In the genomic region with DNA sequence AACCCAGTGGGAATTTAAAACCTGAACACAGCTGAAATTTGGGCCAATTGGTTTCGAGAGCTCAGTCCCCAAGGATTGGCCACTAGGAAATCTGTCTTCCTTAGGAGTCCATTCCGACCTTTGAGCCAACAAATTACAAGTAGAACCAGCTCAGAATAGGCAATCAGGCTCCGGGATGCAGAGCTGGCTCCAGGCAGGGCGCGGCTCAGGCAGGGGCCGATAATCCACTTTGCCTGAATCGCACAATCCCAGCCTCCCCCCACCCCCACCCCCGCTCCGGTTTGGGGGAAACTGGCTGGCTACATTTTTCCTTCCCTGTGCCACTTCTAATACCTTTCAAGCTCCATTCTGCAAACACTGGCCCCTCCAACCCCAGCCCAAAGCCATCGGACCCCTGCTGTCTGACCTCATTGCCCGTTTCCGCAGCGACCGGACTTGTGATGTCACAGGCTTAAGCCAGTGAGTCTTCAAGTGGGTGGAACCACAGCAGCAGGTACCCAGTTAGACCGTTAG, we compare ENCODE assay signal across 8 mouse cellular contexts.
DNase-seq lines count a peak whose midpoint lies in the region; ATAC-seq and TF ChIP-seq lines count a peak whose summit lies in the region.

No protein-coding gene starts in this region.

- WGBS in forebrain, postnatal 0 days = 8% methylated on average over 15 of the region's 15 CpGs
- WGBS in liver, postnatal 0 days (ENCODE audit: insufficient replicate concordance) = 11% methylated on average over 15 of the region's 15 CpGs

- no peak overlapping the region for H3K9ac ChIP-seq in ES-E14 (ENCODE audit: insufficient read depth, low read depth, low read length, poor library complexity, severe bottlenecking)
- peak overlapping the region; percentile 31; the same call in 1 of the 2 replicates for H3K9ac ChIP-seq in forebrain, postnatal 0 days
- no peak overlapping the region for H3K9ac ChIP-seq in liver, postnatal 0 days (replicated peaks)

- in situ Hi-C loops in ES-E14 (cut with MboI; ENCODE audit: low sequenced_read_pairs in 2 of 2, unreplicated experiment in 2 of 2) = loop anchor here in 1 of 2 experiments (25.0 kb wide), 1 partner anchor 420 kb away; no protein-coding TSS in a partner anchor

- no peak for TF ChIP-seq EP300 in liver, postnatal 0 days (IDR thresholded peaks at IDR 0.05; ENCODE audit: low read depth)

- no peaks in the 10 kb centered on the region for H3K9me3 ChIP-seq in ES-E14 (ENCODE audit: control insufficient read depth, insufficient read depth, low read depth, low read length)
- H3K9me3 ChIP-seq in forebrain, postnatal 0 days (ENCODE audit: low read length) = no peaks in the 10 kb centered on the region
- no peaks in the 10 kb centered on the region; the same call in 1 of the 2 replicates for H3K9me3 ChIP-seq in liver, postnatal 0 days (ENCODE audit: low read length)

- H3K36me3 ChIP-seq in ES-E14 (ENCODE audit: control insufficient read depth, insufficient read depth, low read length, poor library complexity, severe bottlenecking) = no peaks in the 10 kb centered on the region
- H3K36me3 ChIP-seq in forebrain, postnatal 0 days (ENCODE audit: insufficient read depth) = no peaks in the 10 kb centered on the region
- H3K36me3 ChIP-seq in liver, postnatal 0 days (replicated peaks; ENCODE audit: insufficient read depth, low read length) = no peaks in the 10 kb centered on the region

- TF ChIP-seq CTCF in forebrain, postnatal 0 days (IDR thresholded peaks at IDR 0.05; ENCODE audit: low read depth) = no peak
- no peak for TF ChIP-seq CTCF in liver, postnatal 0 days (IDR thresholded peaks at IDR 0.05; ENCODE audit: low read depth)
- no peak for TF ChIP-seq CTCF in layer of hippocampus, adult 2 months (conservative IDR thresholded peaks at IDR 0.05)

- H3K4me1 ChIP-seq in ES-E14 (ENCODE audit: control insufficient read depth in 2 of 2, insufficient read depth in 2 of 2, low read length in 2 of 2, poor library complexity in 1 of 2) = peaks cover 0 to 2% of the 10 kb centered on the region in 2 experiments; a peak in 1 of 4 replicates
- peaks cover 16% of the 10 kb centered on the region for H3K4me1 ChIP-seq in forebrain, postnatal 0 days (ENCODE audit: insufficient read depth)
- no peaks in the 10 kb centered on the region; the same call in 1 of the 2 replicates for H3K4me1 ChIP-seq in liver, postnatal 0 days (ENCODE audit: insufficient read depth)

- H3K27ac ChIP-seq in ES-E14 (ENCODE audit: insufficient read depth, low read depth, low read length, poor library complexity, severe bottlenecking) = no peak overlapping the region
- H3K27ac ChIP-seq in forebrain, postnatal 0 days (ENCODE audit: low read depth, low read length) = no peak overlapping the region
- H3K27ac ChIP-seq in liver, postnatal 0 days (ENCODE audit: low read depth) = no peak overlapping the region
- no peak overlapping the region for H3K27ac ChIP-seq in layer of hippocampus, adult 2 months

- ATAC-seq in forebrain, postnatal 0 days = 0 out of 2 replicates have a peak, but pooled peaks have one; percentile 32
- no peak for ATAC-seq in liver, postnatal 0 days

- DNase-seq in cerebellum, postnatal 10 days = peak; percentile 46 to 47
- DNase-seq in cerebellum, adult 11 months = no peak
- DNase-seq in ES-E14 (ENCODE audit: low read depth, low spot score) = peak; percentile 38
- no peak for DNase-seq in forebrain, postnatal 0 days
- DNase-seq in liver, postnatal 0 days = no peak
- no peak for DNase-seq in layer of hippocampus, adult 2 months (ENCODE audit: low spot score in 2 of 2)
- no peak for DNase-seq in thymus, postnatal 14 days
- no peak for DNase-seq in adipocyte (ENCODE audit: low spot score)

- H3K27me3 ChIP-seq in forebrain, postnatal 0 days (ENCODE audit: insufficient read depth, low read length) = no peaks in the 10 kb centered on the region
- H3K27me3 ChIP-seq in liver, postnatal 0 days (ENCODE audit: insufficient read depth, low read length) = peaks cover 11% of the 10 kb centered on the region; the same call in 1 of the 2 replicates

- H3K4me3 ChIP-seq in ES-E14 (ENCODE audit: insufficient read depth in 1 of 2, low read depth in 1 of 2, low read length in 2 of 2, poor library complexity in 1 of 2, severe bottlenecking in 1 of 2) = peak overlapping the region in 1 of 2 experiments; percentile 30; a peak in 1 of 4 replicates
- 0 out of 2 replicates have a peak overlapping the region, but pooled peaks have one; percentile 11 for H3K4me3 ChIP-seq in forebrain, postnatal 0 days (ENCODE audit: low read depth, low read length)
- H3K4me3 ChIP-seq in liver, postnatal 0 days (ENCODE audit: low read depth, low read length) = no peak overlapping the region
- no peak overlapping the region for H3K4me3 ChIP-seq in layer of hippocampus, adult 2 months

- peak overlapping the region; percentile 40 for H3K4me2 ChIP-seq in forebrain, postnatal 0 days (ENCODE audit: low read depth)
- peak overlapping the region; percentile 45; the same call in 1 of the 2 replicates for H3K4me2 ChIP-seq in liver, postnatal 0 days (ENCODE audit: low read depth, low read length)

TF ChIP-seq in ES-E14, 5 proteins besides CTCF, POLR2A, EP300 and RAD21:
- TF ChIP-seq HCFC1 (IDR thresholded peaks at IDR 0.05; ENCODE audit: borderline replicate concordance, insufficient read depth, low read length) = no peak
- TF ChIP-seq ZNF384 (IDR thresholded peaks at IDR 0.05; ENCODE audit: low read depth, low read length) = no peak
- no peak for TF ChIP-seq CHD2 (IDR thresholded peaks at IDR 0.05; ENCODE audit: low read depth, low read length)
- TF ChIP-seq MAFK (IDR thresholded peaks at IDR 0.05; ENCODE audit: insufficient read depth, low read depth, low read length) = no peak
- TF ChIP-seq ZC3H11A (IDR thresholded peaks at IDR 0.05; ENCODE audit: borderline replicate concordance, low read depth, low read length) = no peak

Comparison
In these comparisons a context has a peak if more than half of its experiments do, and no peak if none do; other contexts are left out.
1. DNase-seq: peak in cerebellum, postnatal 10 days (2 of 2) and ES-E14 (single experiment); none in cerebellum, adult 11 months (single experiment), forebrain, postnatal 0 days (single experiment), liver, postnatal 0 days (single experiment), layer of hippocampus, adult 2 months (0 of 2), thymus, postnatal 14 days (single experiment) and adipocyte (single experiment).